Mouse (Mus musculus) G1E (cell line): ENCODE measurements around the gene Atp13a3. TPM values are rescaled to one million over a fixed set of nuclear protein-coding genes. Genes with fewer than 3 reads are reported as not detected.

Source experiments
- ATAC-seq: 2 replicates; pipeline ENCODE4 v1.8.0; 2016; ENCODE audit warnings: mild to moderate bottlenecking; ENCODE audit not compliant: insufficient number of reproducible peaks, poor library complexity, low FRiP score, severe bottlenecking; ENCODE audit errors: extremely low read depth
- DNase-seq: peaks from one replicate; pipeline ENCODE4 v3.0.0; 2012; ENCODE audit warnings: low spot score
- H3K27me3 ChIP-seq: 2 replicates; pipeline ENCODE4 v1.6.1; 2012; ENCODE audit warnings: mild to moderate bottlenecking, low read length, inconsistent platforms; ENCODE audit not compliant: insufficient read depth
- H3K36me3 ChIP-seq: replicated peaks from 2 replicates; pipeline ENCODE3; 2012; ENCODE audit warnings: mild to moderate bottlenecking, inconsistent platforms
- H3K4me1 ChIP-seq: 2 replicates; pipeline ENCODE4 v1.6.1; 2012; ENCODE audit warnings: low read depth, low read length, inconsistent platforms, mixed read lengths; ENCODE audit not compliant: insufficient read depth
- H3K4me3 ChIP-seq: 2 replicates; pipeline ENCODE4 v1.5.1; 2012; ENCODE audit warnings: low read depth, mild to moderate bottlenecking, inconsistent platforms, low read length, moderate library complexity, mixed read lengths
- H3K9me3 ChIP-seq: replicated peaks from 2 replicates; pipeline ENCODE4 v1.6.1; 2012; ENCODE audit warnings: inconsistent platforms
- CTCF ChIP-seq: IDR thresholded peaks from 2 replicates; pipeline ENCODE4 v1.5.1; 2012; ENCODE audit warnings: low read depth, low read length, inconsistent platforms, mixed read lengths
- GATA1 ChIP-seq: IDR thresholded peaks from 2 replicates; pipeline ENCODE4 v1.6.1; 2012; ENCODE audit warnings: borderline replicate concordance, low read length, inconsistent platforms, mixed read lengths
- GATA2 ChIP-seq: IDR thresholded peaks from 2 replicates; pipeline ENCODE4 v1.6.1; 2012; ENCODE audit warnings: low read depth, low read length, inconsistent platforms, borderline replicate concordance
- POLR2AphosphoS5 ChIP-seq: IDR thresholded peaks from 2 replicates; pipeline ENCODE4 v1.6.1; 2012; ENCODE audit warnings: low read depth, low read length, inconsistent platforms; ENCODE audit not compliant: insufficient replicate concordance
- TAL1 ChIP-seq: conservative IDR thresholded peaks from 2 replicates; pipeline ENCODE4 v1.6.1; 2012; ENCODE audit warnings: low read depth, low read length, inconsistent platforms, mixed read lengths
- polyA plus RNA-seq: library from polyadenylated mRNA; stranded (reverse); fragments of >175 nt; gene quantifications from 2 replicates; pipeline ENCODE4 v1.2.3, GENCODE M21; 2012
- total RNA-seq, 2 experiments: library from RNA; stranded (forward) in 1 of 2; stranded (reverse) in 1 of 2; fragments of 200-1000 nt in 1 of 2; fragments of >200 nt in 1 of 2; fragmentation: Nextera tagmentation in 1 of 2; gene quantifications; 2 replicates each; pipeline ENCODE4 v1.2.3; 2014 to 2017

The Atp13a3 gene
- total and polyA plus RNA-seq, 3 experiments = 132 to 214 (median 202) TPM

DNA sequence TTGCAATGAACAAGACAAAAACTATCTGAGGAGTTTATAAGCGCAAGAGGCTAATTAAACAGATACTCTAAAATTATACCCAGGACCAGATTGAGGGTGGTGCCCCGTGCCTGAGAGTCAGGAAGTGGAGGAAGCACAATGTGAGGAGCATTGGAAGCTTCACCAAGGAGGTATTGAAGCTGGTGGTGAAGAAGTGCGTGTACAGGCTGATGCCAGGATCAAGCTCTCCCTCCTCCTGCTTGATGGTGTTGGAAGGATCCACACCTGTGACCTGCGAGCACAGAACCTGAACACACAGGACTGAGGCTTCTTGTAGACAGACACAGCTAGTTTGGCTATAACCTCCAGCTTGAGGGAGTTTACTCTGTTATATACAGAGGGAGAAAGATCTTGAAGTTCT is 99.7 kb downstream of the Atp13a3 start:
- H3K9me3 ChIP-seq = peaks cover 15% of the 10 kb centered on the region
- H3K36me3 ChIP-seq = peaks cover 24% of the 10 kb centered on the region
- DNase-seq (no peak), ATAC-seq (no peak)
- no peak overlapping the region for H3K4me3 ChIP-seq
- H3K27me3 ChIP-seq = peaks cover 36% of the 10 kb centered on the region
- peaks cover 33% of the 10 kb centered on the region for H3K4me1 ChIP-seq
- TF ChIP-seq POLR2AphosphoS5 (no peak), CTCF (no peak), TAL1 (no peak), GATA1 (no peak)

DNA sequence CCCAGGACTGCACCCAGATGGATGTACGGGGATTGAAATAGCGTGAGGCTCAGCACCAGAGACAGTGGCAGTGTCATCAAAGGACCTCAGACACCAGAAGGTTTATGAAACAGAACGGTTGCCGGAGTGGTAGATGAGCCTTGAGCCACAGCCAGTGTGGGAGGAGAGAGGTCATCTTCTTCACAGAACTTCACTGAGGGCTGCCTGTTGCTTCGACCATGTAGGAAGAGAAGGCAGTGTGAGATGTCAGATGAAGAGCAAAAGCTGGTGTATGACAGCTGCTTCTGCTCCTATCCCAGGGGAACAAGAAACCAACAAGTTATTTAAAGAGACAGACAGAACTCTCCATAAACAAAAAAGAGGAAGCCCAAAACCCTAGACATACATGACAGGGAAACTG is 101.5 kb downstream of the Atp13a3 start:
- peaks cover 15% of the 10 kb centered on the region for H3K36me3 ChIP-seq
- H3K4me1 ChIP-seq = peaks cover 15% of the 10 kb centered on the region
- DNase-seq (no peak), ATAC-seq (no peak)
- H3K27me3 ChIP-seq = peaks cover 51% of the 10 kb centered on the region
- no peak for TF ChIP-seq POLR2AphosphoS5
- no peak for TF ChIP-seq CTCF
- no peak for TF ChIP-seq GATA2
- TF ChIP-seq TAL1 = no peak
- no peak for TF ChIP-seq GATA1
- H3K9me3 ChIP-seq = peaks cover 10% of the 10 kb centered on the region
- H3K4me3 ChIP-seq = no peak overlapping the region

DNA sequence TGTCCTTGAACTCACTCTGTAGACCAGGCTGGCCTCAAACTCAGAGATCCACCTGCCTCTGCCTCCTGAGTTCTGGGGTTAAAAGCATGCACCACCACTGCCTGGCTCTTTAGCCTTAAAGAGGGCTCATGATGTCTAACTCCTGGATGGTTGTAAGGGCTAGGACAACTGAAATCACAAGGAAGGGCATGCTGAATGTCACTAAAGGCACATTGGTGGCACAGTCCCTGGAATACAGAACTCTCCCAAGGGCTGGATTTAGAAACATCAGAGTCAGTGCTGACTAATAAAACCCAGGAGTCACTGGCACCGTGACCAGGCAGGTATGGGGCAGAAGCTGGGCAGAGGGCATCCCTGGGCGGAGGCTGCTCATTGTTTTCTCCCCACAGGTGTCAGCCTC is 102.4 kb downstream of the Atp13a3 start:
- no peak for TF ChIP-seq GATA1
- no peak for TF ChIP-seq GATA2
- no peak for TF ChIP-seq CTCF
- TF ChIP-seq POLR2AphosphoS5 = no peak
- no peak for TF ChIP-seq TAL1
- no peak for ATAC-seq
- no peak overlapping the region for H3K4me3 ChIP-seq
- H3K4me1 ChIP-seq = peaks cover 6% of the 10 kb centered on the region
- peaks cover 50% of the 10 kb centered on the region for H3K27me3 ChIP-seq
- H3K9me3 ChIP-seq = peaks cover 3% of the 10 kb centered on the region
- H3K36me3 ChIP-seq = peaks cover 6% of the 10 kb centered on the region
- DNase-seq = no peak

DNA sequence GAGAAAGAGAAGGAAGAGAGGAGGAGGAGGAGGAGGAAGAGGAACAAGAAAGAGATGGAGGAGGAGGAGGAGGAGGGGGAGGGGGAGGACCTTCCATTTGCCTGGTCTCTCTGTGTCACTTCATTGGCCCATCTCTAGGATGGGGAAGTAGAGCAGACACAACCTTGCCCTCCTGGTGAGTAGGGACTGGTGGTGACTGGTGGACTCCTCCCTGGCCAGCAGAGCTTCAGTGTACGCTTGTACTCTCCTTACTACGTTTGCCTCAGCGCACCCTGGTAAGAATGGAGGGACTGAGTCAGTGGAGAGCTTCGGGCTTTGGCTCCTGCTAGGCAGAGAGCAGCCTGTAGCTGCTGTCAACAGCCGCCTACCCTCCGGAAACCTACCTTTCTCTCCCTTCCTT is 103.1 kb downstream of the Atp13a3 start:
- Histone ChIP-seq H3K27me3 (peaks cover 49% of the 10 kb centered on the region), H3K36me3 (peaks cover 1% of the 10 kb centered on the region)
- TF ChIP-seq CTCF (no peak), GATA1 (no peak), GATA2 (no peak), POLR2AphosphoS5 (no peak), TAL1 (no peak)

DNA sequence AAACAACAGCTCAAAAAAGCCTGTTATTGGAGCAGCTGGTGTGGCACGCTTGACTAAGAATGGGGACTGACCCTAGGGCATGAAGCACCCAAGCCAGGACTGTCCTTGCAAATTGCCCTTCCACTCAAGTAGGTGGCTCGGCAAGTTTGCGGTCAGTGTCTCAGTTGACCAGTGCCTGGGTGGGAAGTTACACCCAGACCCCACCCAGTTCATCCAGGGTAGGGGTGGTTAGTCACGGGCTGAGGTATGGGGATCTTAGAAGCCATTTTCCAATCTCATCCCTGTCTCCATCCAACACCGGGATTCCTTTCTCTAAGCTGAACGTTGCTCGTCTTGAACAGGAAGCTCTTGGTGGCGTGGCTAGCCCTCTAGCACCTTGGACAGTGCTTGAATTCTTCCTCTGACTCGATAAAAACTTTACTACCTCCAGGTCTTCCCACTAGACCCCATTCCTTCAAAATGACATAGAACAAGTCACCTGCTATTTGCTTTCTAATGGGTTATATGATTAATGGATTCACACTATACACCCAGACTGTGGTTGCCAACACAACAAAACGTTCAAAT is 106.0 kb downstream of the Atp13a3 start:
- H3K4me3 ChIP-seq = no peak overlapping the region
- ATAC-seq = no peak
- H3K36me3 ChIP-seq = no peaks in the 10 kb centered on the region
- peaks cover 67% of the 10 kb centered on the region for H3K27me3 ChIP-seq
- H3K4me1 ChIP-seq = peaks cover 7% of the 10 kb centered on the region; the same call in 1 of the 2 replicates
- TF ChIP-seq POLR2AphosphoS5 = no peak
- TF ChIP-seq CTCF = no peak
- TF ChIP-seq GATA1 = no peak
- TF ChIP-seq TAL1 = no peak
- no peak for TF ChIP-seq GATA2
- no peaks in the 10 kb centered on the region for H3K9me3 ChIP-seq
- no peak for DNase-seq

More for the DNA sequence above, 103.1 kb downstream of the Atp13a3 start:
- no peaks in the 10 kb centered on the region for H3K9me3 ChIP-seq
- DNase-seq = no peak
- H3K4me3 ChIP-seq = no peak overlapping the region
- H3K4me1 ChIP-seq = peaks cover 4% of the 10 kb centered on the region; the same call in 1 of the 2 replicates
- ATAC-seq = no peak; the same call in 1 of the 2 replicates

DNA sequence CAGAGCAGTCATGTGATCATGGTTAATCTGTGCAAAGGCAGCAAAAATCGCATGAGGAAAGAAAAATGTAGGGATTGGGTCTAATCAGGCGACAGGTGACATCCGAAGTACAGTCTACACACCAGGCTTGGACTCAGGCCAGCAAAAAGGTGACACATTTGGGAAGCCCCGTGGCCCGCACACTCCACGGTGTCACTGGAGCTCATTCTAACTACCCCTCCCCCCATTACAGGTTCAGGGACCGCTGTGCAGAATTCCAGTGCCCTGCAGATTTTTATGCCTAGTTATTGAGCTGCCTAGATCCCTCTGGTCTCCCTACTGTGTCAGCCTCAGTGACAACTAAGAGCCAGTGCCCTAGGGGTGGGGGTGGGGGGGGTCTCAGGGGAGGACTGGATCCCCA is 108.3 kb downstream of the Atp13a3 start:
- Histone ChIP-seq H3K36me3 (no peaks in the 10 kb centered on the region), H3K27me3 (peaks cover 61% of the 10 kb centered on the region), H3K4me3 (no peak overlapping the region), H3K9me3 (no peaks in the 10 kb centered on the region), H3K4me1 (peaks cover 3% of the 10 kb centered on the region; the same call in 1 of the 2 replicates)
- no peak for TF ChIP-seq GATA2
- no peak for TF ChIP-seq GATA1
- no peak for TF ChIP-seq CTCF
- no peak for TF ChIP-seq TAL1
- TF ChIP-seq POLR2AphosphoS5 = no peak
- ATAC-seq (no peak), DNase-seq (no peak)
